Mouse (Mus musculus) bone marrow macrophage, adult 2 months (primary cell): ENCODE measurements around the gene Pogk. TPM values are rescaled to one million over a fixed set of nuclear protein-coding genes. Genes with fewer than 3 reads are reported as not detected.
A peak's percentile ranks its signal among the peaks of the same experiment; 100 is the strongest.

Experiments
- H3K27ac ChIP-seq: 2 replicates; pipeline ENCODE4 v1.5.1; 2012; ENCODE audit warnings: low read depth, low read length; ENCODE audit not compliant: insufficient read depth
- H3K4me1 ChIP-seq: 2 replicates; pipeline ENCODE4 v1.6.1; 2012; ENCODE audit warnings: low read length; ENCODE audit not compliant: control insufficient read depth, insufficient read depth
- H3K4me3 ChIP-seq: 2 replicates; pipeline ENCODE4 v1.5.1; 2012; ENCODE audit warnings: mild to moderate bottlenecking, low read length, moderate library complexity; ENCODE audit not compliant: insufficient read depth
- CTCF ChIP-seq: IDR thresholded peaks from 2 replicates; pipeline ENCODE4 v1.5.1; 2012; ENCODE audit warnings: low read depth, mild to moderate bottlenecking, low read length, moderate library complexity
- POLR2A ChIP-seq: IDR thresholded peaks from 2 replicates; pipeline ENCODE4 v1.6.1; 2012; ENCODE audit warnings: mild to moderate bottlenecking, low read depth, low read length, borderline replicate concordance
- polyA plus RNA-seq: library from polyadenylated mRNA; stranded (reverse); fragments of >200 nt; gene quantifications from 2 replicates; pipeline ENCODE4 v1.2.4, GENCODE M21; 2012; ENCODE audit not compliant: missing spikeins, insufficient read depth, insufficient read length

Gene Pogk
- polyA plus RNA-seq, 1 experiment, result 7.7 TPM

GRCm38 (mm10) chr1:166349751-166350150 is 59.9 kb downstream of the Pogk start:
- no peak overlapping the region for H3K27ac ChIP-seq
- no peak overlapping the region for H3K4me3 ChIP-seq
- TF ChIP-seq CTCF (no peak), POLR2A (no peak)
- peaks cover 11% of the 10 kb centered on the region for H3K4me1 ChIP-seq

GRCm38 (mm10) chr1:166349341-166349740 is 60.3 kb downstream of the Pogk start:
- TF ChIP-seq POLR2A (no peak), CTCF (no peak)
- Histone ChIP-seq H3K27ac (no peak overlapping the region), H3K4me3 (no peak overlapping the region), H3K4me1 (peaks cover 11% of the 10 kb centered on the region)

- Histone ChIP-seq H3K27ac (no peak overlapping the region), H3K4me3 (no peak overlapping the region), H3K4me1 (peaks cover 11% of the 10 kb centered on the region)
- TF ChIP-seq CTCF, result no peak
- TF ChIP-seq POLR2A, result no peak
Measured at GRCm38 (mm10) chr1:166346906-166347305, 62.8 kb downstream of the Pogk start.

- H3K4me1 ChIP-seq, result peaks cover 11% of the 10 kb centered on the region
- peak overlapping the region; percentile 33; the same call in 1 of the 2 replicates for H3K27ac ChIP-seq
- no peak for TF ChIP-seq POLR2A
- no peak for TF ChIP-seq CTCF
- no peak overlapping the region for H3K4me3 ChIP-seq
Measured at GRCm38 (mm10) chr1:166345602-166346001, 64.1 kb downstream of the Pogk start.

GRCm38 (mm10) chr1:166344300-166345077 is 65.2 kb downstream of the Pogk start:
- no peak for TF ChIP-seq CTCF
- no peak for TF ChIP-seq POLR2A
- Histone ChIP-seq H3K27ac (no peak overlapping the region), H3K4me1 (peaks cover 16% of the 10 kb centered on the region), H3K4me3 (no peak overlapping the region)

GRCm38 (mm10) chr1:166343586-166343985 is 66.1 kb downstream of the Pogk start:
- Histone ChIP-seq H3K27ac (no peak overlapping the region), H3K4me3 (no peak overlapping the region), H3K4me1 (peaks cover 19% of the 10 kb centered on the region)
- no peak for TF ChIP-seq POLR2A

GRCm38 (mm10) chr1:166342539-166342938 is 67.1 kb downstream of the Pogk start:
- TF ChIP-seq POLR2A (no peak), CTCF (no peak)
- H3K27ac ChIP-seq, result no peak overlapping the region
- H3K4me3 ChIP-seq, result no peak overlapping the region
- H3K4me1 ChIP-seq, result peaks cover 20% of the 10 kb centered on the region

- H3K4me1 ChIP-seq, result peaks cover 20% of the 10 kb centered on the region
- TF ChIP-seq CTCF (no peak), POLR2A (no peak)
- H3K4me3 ChIP-seq, result no peak overlapping the region
- no peak overlapping the region for H3K27ac ChIP-seq
Measured at GRCm38 (mm10) chr1:166342060-166342459, 67.6 kb downstream of the Pogk start.

GRCm38 (mm10) chr1:166339110-166339509 is 70.6 kb downstream of the Pogk start:
- Histone ChIP-seq H3K27ac (no peak overlapping the region), H3K4me1 (peaks cover 9% of the 10 kb centered on the region), H3K4me3 (no peak overlapping the region)
- TF ChIP-seq POLR2A, result no peak
- TF ChIP-seq CTCF, result no peak

Other genes with a start within 250 kb of the Pogk start
- not detected in 2 replicates for gene Mael, start 171.1 kb downstream of the Pogk start, polyA plus RNA-seq
- 0.16 TPM in 1 of 2 replicates, not detected in the other for gene Ildr2, start 155.7 kb downstream of the Pogk start, polyA plus RNA-seq
- gene Tada1, start 30.8 kb downstream of the Pogk start, polyA plus RNA-seq, result 24.4 and 26.0 TPM in 2 replicates
- not detected in 2 replicates for gene Gm4846, start 87.7 kb upstream of the Pogk start, polyA plus RNA-seq
- not detected in 2 replicates for gene Gm4847, start 237.8 kb upstream of the Pogk start, polyA plus RNA-seq